Mouse (Mus musculus) adrenal gland, postnatal 25 days (tissue): ENCODE measurements around the gene Ngrn. TPM values are rescaled to one million over a fixed set of nuclear protein-coding genes. Genes with fewer than 3 reads are reported as not detected.

ENCODE experiments used
- DNase-seq: peaks from one replicate; pipeline ENCODE4 v3.0.0; 2021; ENCODE audit warnings: mixed read lengths
- total RNA-seq: library from RNA; stranded (reverse); gene quantifications from 2 replicates; pipeline ENCODE4 v1.2.3, GENCODE M21; 2021

Gene Ngrn
- total RNA-seq, 1 experiment from 2014 or later = 64.1 TPM

GRCm38 (mm10) chr7:80307766-80308165 lies 46.8 kb downstream of the Ngrn start:
- no peak for DNase-seq

- DNase-seq = no peak
Measured at GRCm38 (mm10) chr7:80310771-80311170, 49.8 kb downstream of the Ngrn start.

Other genes starting within 250 kb of the Ngrn start
- 18.5 and 21.4 TPM in 2 replicates for gene Zfp710, start 236.4 kb upstream of the Ngrn start, total RNA-seq
- 152 and 173 TPM in 2 replicates for gene Idh2, start 145.8 kb upstream of the Ngrn start, total RNA-seq
- 68.9 and 70.0 TPM in 2 replicates for gene Sema4b, start 74.4 kb upstream of the Ngrn start, total RNA-seq
- 62.4 and 68.2 TPM in 2 replicates for gene Cib1, start 28.4 kb upstream of the Ngrn start, total RNA-seq
- 5.6 and 6.0 TPM in 2 replicates for gene Gdpgp1, start 28.4 kb upstream of the Ngrn start, total RNA-seq
- gene Ttll13, start 14.8 kb upstream of the Ngrn start, total RNA-seq = 0.57 and 2.1 TPM in 2 replicates
- gene Vps33b, start 8.4 kb downstream of the Ngrn start, total RNA-seq = 23.9 and 29.9 TPM in 2 replicates
- gene Prc1, start 33.2 kb downstream of the Ngrn start, total RNA-seq = 17.8 and 23.2 TPM in 2 replicates
- 15.4 and 19.1 TPM in 2 replicates for gene Rccd1, start 63.2 kb downstream of the Ngrn start, total RNA-seq
- gene Unc45a, start 79.8 kb downstream of the Ngrn start, total RNA-seq = 47.0 and 49.5 TPM in 2 replicates
- gene Hddc3, start 81.9 kb downstream of the Ngrn start, total RNA-seq = 32.8 and 37.9 TPM in 2 replicates
- gene Man2a2, start 110.2 kb downstream of the Ngrn start, total RNA-seq = 92.6 and 109 TPM in 2 replicates
- gene Fes, start 126.7 kb downstream of the Ngrn start, total RNA-seq = 10.0 and 12.0 TPM in 2 replicates
- 157 and 167 TPM in 2 replicates for gene Furin, start 144.2 kb downstream of the Ngrn start, total RNA-seq